Mouse (Mus musculus): ENCODE data around the gene Polr2l.
A peak's percentile ranks its signal among the peaks of the same experiment; 100 is the strongest.

Polr2l gene

DNA sequence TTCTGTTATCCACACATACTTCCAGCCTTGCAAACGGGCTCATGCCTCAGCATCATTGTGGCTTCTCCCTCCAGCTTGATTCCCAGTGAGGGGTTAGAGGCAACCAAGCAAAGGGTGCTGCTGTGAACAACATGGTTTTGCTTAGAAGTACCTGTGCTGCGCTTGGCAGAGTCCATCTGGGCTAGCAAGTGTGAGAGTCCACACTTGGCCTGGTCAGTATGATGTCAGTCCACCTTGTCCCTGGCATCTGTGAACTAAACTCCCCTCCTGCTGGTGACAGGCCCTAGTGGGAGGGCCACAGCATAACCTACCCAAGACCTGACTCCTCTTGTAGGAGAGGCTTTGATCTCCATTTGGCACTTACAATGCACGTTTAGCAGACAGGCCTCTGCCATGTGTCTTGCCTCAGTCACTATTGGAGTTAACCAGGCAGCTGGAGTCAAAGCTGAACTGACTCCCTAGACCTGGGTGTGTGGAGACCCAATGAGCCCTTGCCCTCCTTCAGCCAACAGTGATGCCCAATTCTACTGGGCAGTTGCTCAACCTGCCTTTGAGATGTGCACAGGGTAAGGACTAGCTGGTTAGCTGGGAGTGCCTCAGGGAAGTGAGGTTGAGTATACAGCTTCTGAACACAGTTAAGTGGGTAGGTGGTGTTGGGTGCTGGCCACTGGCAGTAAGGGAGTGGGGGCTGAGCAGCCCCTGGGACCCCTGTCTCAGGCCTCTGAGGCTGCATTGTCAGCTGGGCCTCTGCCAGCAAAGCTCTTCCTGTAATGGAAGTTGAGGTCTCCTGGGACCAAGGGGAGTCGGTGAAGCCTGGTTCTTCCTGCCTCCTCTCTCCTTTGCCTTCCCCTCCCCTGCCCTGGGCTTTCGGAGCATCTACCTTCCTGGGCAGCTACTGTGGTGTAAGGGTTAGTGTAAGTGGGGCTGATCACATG, 9.5 kb upstream of the Polr2l start:
- no peak for DNase-seq (ENCODE audit: low spot score)

DNA sequence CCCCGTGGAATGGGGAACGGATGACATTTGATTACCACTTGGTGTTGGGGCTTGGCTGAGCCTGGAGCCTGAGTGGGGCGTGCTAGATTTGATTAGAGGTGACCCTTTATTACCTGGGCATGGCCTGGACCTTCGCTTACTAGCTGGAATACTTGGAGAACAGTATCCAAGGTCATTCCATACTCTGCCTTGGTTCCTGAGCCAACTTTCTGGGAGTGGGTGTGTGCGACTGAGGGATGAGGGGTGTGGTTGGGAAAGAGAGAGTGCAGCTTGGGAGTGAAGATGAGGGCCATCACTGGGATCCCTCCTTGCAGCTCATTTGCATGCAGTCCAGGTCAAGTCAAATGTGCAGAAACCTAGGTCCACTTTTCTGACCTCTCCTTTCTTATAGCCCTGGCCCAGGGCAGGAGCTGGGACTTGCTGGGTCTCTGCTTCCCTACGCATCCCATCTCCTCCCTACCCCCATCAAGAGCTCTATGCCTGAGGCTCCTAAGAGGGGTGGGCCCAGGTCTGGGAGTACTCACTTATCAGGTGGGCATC, 8.3 kb upstream of the Polr2l start:
- no peak for DNase-seq (ENCODE audit: low spot score)

DNA sequence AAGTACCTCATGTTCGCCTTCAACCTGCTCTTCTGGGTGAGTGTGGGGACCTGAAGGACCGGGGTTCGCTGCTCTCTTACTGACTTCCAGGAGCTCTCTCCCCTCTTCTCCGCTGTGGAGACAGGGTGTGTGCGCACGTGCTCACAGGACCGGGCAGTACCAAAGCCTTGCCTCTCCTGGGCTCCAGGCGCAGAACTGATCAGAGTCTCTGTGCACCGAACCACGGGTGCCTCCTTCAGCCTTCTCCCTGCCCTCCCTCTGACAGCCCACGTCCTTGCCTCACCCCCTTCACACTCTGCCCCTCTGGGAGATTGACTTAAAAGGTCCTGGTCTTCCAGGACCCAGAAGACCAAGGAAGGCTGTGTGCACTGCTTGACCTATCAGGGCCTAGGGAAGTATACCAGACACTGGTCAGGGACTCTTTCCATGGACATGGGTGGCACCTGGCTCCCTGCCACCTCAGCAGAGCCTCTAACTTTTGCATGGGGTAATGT, 7.6 kb upstream of the Polr2l start:
- DNase-seq (ENCODE audit: low spot score) = no peak

GRCm38 (mm10) chr7:141481498-141482401, 6.8 kb upstream of the Polr2l start:
- DNase-seq (ENCODE audit: low spot score) = no peak

GRCm38 (mm10) chr7:141480842-141481497, 6.0 kb upstream of the Polr2l start:
- DNase-seq (ENCODE audit: low spot score) = peak; percentile 53

GRCm38 (mm10) chr7:141478270-141478748, 3.4 kb upstream of the Polr2l start:
- no peak for DNase-seq (ENCODE audit: low spot score)

GRCm38 (mm10) chr7:141477578-141478269, 2.8 kb upstream of the Polr2l start:
- DNase-seq (ENCODE audit: low spot score) = no peak

GRCm38 (mm10) chr7:141476981-141477370, 2.0 kb upstream of the Polr2l start:
- no peak for DNase-seq (ENCODE audit: low spot score)

GRCm38 (mm10) chr7:141476226-141476980, 1.5 kb upstream of the Polr2l start:
- DNase-seq (ENCODE audit: low spot score) = peak; percentile 86

DNA sequence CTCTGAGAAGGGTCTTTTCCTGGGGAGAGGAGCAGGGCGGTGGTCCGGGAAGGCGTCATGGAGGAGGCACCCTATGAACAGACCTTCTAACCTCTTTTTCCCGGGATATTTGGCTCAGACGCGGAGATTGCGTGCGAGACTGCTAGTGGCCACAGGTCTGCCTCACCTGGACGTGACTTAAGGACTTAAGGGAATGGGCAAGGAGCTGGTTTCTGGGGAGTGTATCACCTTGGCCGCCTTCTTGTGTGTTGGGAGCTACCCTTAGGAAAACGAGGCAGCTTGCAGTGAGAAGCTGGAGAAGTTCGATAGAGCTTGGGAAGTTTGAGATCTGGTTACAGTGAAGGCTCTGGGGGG, 850 bp upstream of the Polr2l start:
- no peak for DNase-seq (ENCODE audit: low spot score)

DNA sequence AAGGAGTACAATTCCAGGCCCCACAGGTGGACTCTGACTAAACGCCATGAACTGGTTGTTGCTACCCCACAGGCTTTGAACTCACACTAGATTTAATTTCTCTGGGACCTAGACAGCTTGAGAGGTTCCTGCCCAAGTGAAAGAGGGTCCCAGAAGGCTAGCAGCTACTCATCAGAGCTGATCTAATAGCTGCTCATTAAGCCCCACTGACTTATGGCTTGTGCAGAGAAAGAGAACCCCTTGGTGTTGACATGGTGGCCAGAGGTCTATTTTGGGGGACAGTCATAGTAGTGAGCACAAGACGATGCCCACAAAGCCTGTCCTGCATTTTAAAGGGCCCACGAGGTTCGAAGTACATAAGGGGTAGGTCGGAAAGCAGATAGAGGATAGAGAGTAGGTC, 772 bp downstream of the Polr2l start:
- no peak for DNase-seq (ENCODE audit: low spot score)

DNA sequence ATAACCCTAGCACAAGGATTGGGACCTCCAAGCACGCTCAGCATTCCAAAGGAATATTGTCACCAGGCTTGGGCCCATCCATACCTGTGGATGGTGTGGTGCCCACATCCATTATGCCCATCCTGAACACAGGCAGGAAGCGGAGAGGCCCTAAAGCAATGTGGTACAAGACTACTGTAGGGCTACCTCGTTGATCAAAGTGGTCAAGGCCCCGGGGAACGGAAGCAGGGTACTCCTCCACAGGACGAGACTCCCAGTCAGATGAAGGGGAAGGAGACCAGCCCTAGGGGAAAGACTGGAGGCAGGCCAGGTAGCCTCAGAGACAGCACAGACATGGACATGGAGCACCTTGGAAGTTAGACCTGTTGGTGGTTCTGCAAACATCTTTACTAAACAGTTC, 2.2 kb downstream of the Polr2l start:
- no peak for DNase-seq (ENCODE audit: low spot score)

DNA sequence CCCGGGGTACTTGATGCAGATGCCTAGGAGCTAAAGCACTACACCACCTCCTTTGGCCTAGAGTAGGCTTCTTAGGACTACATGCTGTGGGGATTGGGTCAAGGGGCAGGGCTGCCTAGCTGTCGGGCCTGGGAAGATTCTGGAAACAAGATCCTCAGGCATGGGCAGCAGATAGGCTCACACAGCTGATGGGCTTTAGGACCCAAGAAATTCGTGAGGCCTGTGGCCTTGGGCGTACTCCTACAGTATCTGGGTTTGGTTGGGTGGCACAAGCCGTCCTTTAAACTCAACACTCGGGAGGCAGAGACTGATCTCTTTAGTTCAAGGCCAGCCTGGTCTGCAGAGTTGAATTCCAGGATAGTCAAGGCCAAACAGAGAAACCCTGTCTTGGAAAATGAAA, 2.7 kb downstream of the Polr2l start:
- no peak for DNase-seq (ENCODE audit: low spot score)

DNA sequence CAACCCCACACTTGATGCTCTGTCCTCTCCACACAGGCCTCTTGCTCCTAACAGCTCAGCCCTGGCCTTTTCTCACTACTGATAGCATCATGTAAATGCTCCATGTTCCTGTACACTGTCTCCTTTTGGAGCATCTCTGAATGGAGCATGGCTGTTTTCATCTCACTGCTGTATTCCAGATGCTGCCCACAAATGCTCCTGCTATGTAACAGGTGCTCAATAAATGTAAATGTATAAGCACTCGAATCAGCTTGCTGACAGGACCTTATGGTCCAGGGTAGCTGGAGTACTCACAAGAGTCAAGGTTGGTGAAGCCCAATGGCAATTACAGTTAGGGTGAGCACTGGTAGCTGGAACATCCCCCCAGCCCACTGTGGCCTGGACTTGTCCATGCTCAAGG, 3.7 kb downstream of the Polr2l start:
- no peak for DNase-seq (ENCODE audit: low spot score)

- DNase-seq (ENCODE audit: low spot score) = no peak
Measured at GRCm38 (mm10) chr7:141470637-141470944, 4.3 kb downstream of the Polr2l start.

DNA sequence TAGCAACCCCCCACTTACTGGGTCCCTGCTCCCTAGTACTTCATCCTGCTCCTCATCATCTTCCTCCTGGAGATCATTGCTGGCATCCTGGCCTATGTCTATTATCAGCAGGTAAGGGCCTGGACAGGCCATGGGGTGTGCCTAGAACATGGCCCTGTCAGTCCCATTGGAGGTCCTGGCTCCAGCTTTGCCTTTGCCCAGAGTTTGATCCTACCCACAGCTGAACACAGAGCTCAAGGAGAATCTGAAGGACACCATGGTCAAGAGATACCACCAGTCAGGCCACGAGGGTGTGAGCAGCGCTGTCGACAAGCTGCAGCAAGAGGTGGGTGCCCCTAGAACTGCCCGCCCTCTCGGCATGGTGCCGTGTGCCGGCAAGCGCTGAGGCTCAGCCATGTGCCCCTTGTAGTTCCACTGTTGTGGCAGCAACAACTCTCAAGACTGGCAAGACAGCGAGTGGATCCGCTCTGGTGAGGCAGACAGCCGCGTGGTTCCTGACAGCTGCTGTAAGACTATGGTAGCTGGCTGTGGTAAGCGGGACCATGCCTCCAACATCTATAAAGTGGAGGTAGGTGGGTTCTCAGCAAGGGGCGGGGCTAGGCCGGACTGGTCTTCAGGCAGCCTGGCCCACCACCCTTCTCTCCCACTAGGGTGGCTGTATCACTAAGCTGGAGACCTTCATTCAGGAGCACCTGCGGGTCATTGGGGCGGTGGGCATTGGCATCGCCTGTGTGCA, 4.9 kb downstream of the Polr2l start:
- no peak for DNase-seq (ENCODE audit: low spot score)

DNA sequence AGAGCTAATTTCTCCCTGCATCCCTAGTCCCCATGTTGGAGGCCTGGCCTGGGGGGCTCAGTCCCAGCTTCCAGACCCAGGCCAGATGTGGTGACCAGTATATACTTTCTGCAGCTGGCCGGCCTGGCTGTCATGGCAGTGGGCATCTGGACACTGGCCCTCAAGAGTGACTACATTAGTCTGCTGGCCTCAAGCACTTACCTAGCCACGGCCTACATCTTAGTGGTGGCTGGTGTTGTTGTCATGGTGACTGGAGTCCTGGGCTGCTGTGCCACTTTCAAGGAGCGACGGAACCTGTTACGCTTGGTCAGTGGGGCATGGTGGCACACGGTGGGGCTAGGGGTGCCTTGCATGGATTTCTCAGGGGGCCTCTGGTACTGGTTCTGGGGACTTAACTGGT, 5.6 kb downstream of the Polr2l start:
- no peak for DNase-seq (ENCODE audit: low spot score)

- DNase-seq (ENCODE audit: low spot score) = peak; percentile 78
Measured at GRCm38 (mm10) chr7:141468522-141469211, 6.3 kb downstream of the Polr2l start.

DNA sequence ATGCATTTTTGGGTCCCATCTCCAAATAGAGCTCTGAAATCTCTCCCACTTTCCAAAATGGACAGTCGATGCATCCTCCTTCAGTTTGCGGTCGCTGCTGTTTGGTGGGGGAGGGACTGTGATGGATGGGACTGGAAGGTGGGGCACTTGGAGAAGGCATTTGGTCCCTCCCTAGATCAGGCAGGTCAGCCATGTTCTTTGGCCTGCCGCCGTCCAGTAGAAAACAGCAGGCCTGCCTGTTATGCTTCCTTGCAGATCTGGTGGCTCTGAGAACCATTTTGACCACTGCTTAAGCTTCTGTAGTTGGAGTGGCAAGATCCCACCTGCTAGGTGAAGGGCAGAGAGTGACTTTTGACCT, 6.8 kb downstream of the Polr2l start:
- DNase-seq (ENCODE audit: low spot score) = no peak
